Mouse (Mus musculus) liver, adult 2 months (tissue): Measurements from ENCODE around the gene Lhfpl2.

Experiments
- CTCF ChIP-seq: fragments of 200-500 bp; IDR thresholded peaks from 2 replicates; pipeline ENCODE4 v1.5.1; 2011; ENCODE audit warnings: low read depth, low read length, control low read depth
- POLR2A ChIP-seq: fragments of 200-500 bp; IDR thresholded peaks from 2 replicates; pipeline ENCODE4 v1.6.1; 2011; ENCODE audit warnings: low read length, control low read depth; ENCODE audit not compliant: insufficient read depth; ENCODE audit errors: extremely low read depth

GRCm38 (mm10) chr13:94066626-94067275 is 9.2 kb downstream of the Lhfpl2 start:
- TF ChIP-seq CTCF (no peak), POLR2A (no peak)
